Mouse (Mus musculus): Measurements from ENCODE around the gene Tmem41b. TPM values are rescaled to one million over a fixed set of nuclear protein-coding genes. Genes with fewer than 3 reads are reported as not detected.

Gene Tmem41b
- polyA plus RNA-seq, 1 experiment from 2014 or later, result 73.8 TPM

- Histone ChIP-seq H3K9ac (replicated peaks; ENCODE audit: low read depth, low read length) (no peak overlapping the region), H3K9me3 (ENCODE audit: control insufficient read depth, low read length) (no peaks in the 10 kb centered on the region), H3K36me3 (ENCODE audit: control insufficient read depth, insufficient read depth, low read length) (no peaks in the 10 kb centered on the region), H3K27me3 (ENCODE audit: control insufficient read depth, insufficient read depth, low read length) (no peaks in the 10 kb centered on the region), H3K4me3 (ENCODE audit: low read depth, low read length) (no peak overlapping the region), H3K27ac (ENCODE audit: low read depth, low read length) (no peak overlapping the region), H3K4me2 (ENCODE audit: low read depth, low read length) (no peak overlapping the region), H3K4me1 (ENCODE audit: control insufficient read depth, insufficient read depth, low read length) (peaks cover 26% of the 10 kb centered on the region)
- WGBS, result 62% methylated on average over 6 of the region's 6 CpGs
- ATAC-seq (ENCODE audit: low read depth), result no peak
These were observed 31.9 kb downstream of the Tmem41b start for GRCm38 (mm10) chr7:109954622-109955401.

- H3K4me3 ChIP-seq (ENCODE audit: low read depth, low read length), result no peak overlapping the region
- no peak for ATAC-seq (ENCODE audit: low read depth)
- peaks cover 4% of the 10 kb centered on the region; the same call in 1 of the 2 replicates for H3K4me1 ChIP-seq (ENCODE audit: control insufficient read depth, insufficient read depth, low read length)
- no peak overlapping the region for H3K27ac ChIP-seq (ENCODE audit: low read depth, low read length)
- no peaks in the 10 kb centered on the region for H3K27me3 ChIP-seq (ENCODE audit: control insufficient read depth, insufficient read depth, low read length)
- 76% methylated on average over 4 of the region's 4 CpGs for WGBS
- no peak overlapping the region for H3K4me2 ChIP-seq (ENCODE audit: low read depth, low read length)
- H3K9ac ChIP-seq (replicated peaks; ENCODE audit: low read depth, low read length), result no peak overlapping the region
- H3K9me3 ChIP-seq (ENCODE audit: control insufficient read depth, low read length), result no peaks in the 10 kb centered on the region
- no peaks in the 10 kb centered on the region for H3K36me3 ChIP-seq (ENCODE audit: control insufficient read depth, insufficient read depth, low read length)
These were observed 35.4 kb downstream of the Tmem41b start for GRCm38 (mm10) chr7:109951297-109951696.

GRCm38 (mm10) chr7:109944421-109945034 is 42.2 kb downstream of the Tmem41b start:
- Histone ChIP-seq H3K9me3 (ENCODE audit: control insufficient read depth, low read length) (no peaks in the 10 kb centered on the region), H3K9ac (replicated peaks; ENCODE audit: low read depth, low read length) (no peak overlapping the region), H3K27me3 (ENCODE audit: control insufficient read depth, insufficient read depth, low read length) (no peaks in the 10 kb centered on the region), H3K4me2 (ENCODE audit: low read depth, low read length) (no peak overlapping the region), H3K27ac (ENCODE audit: low read depth, low read length) (no peak overlapping the region), H3K36me3 (ENCODE audit: control insufficient read depth, insufficient read depth, low read length) (no peaks in the 10 kb centered on the region), H3K4me3 (ENCODE audit: low read depth, low read length) (no peak overlapping the region), H3K4me1 (ENCODE audit: control insufficient read depth, insufficient read depth, low read length) (0 out of 2 replicates have a peak, but pooled peaks cover 2% of the 10 kb centered on the region)
- no peak for ATAC-seq (ENCODE audit: low read depth)
- 55% methylated on average over 6 of the region's 6 CpGs for WGBS

GRCm38 (mm10) chr7:109929628-109930027 is 57.1 kb downstream of the Tmem41b start:
- H3K36me3 ChIP-seq (ENCODE audit: control insufficient read depth, insufficient read depth, low read length), result peaks cover 19% of the 10 kb centered on the region; the same call in 1 of the 2 replicates
- H3K4me3 ChIP-seq (ENCODE audit: low read depth, low read length), result no peak overlapping the region
- no peak for ATAC-seq (ENCODE audit: low read depth)
- no peaks in the 10 kb centered on the region for H3K9me3 ChIP-seq (ENCODE audit: control insufficient read depth, low read length)
- no peaks in the 10 kb centered on the region for H3K27me3 ChIP-seq (ENCODE audit: control insufficient read depth, insufficient read depth, low read length)
- H3K4me2 ChIP-seq (ENCODE audit: low read depth, low read length), result no peak overlapping the region
- no peak overlapping the region for H3K9ac ChIP-seq (replicated peaks; ENCODE audit: low read depth, low read length)
- H3K4me1 ChIP-seq (ENCODE audit: control insufficient read depth, insufficient read depth, low read length), result 0 out of 2 replicates have a peak, but pooled peaks cover 4% of the 10 kb centered on the region
- no peak overlapping the region for H3K27ac ChIP-seq (ENCODE audit: low read depth, low read length)

GRCm38 (mm10) chr7:109928365-109928764 is 58.4 kb downstream of the Tmem41b start:
- H3K27me3 ChIP-seq (ENCODE audit: control insufficient read depth, insufficient read depth, low read length), result no peaks in the 10 kb centered on the region
- H3K36me3 ChIP-seq (ENCODE audit: control insufficient read depth, insufficient read depth, low read length), result peaks cover 11% of the 10 kb centered on the region; the same call in 1 of the 2 replicates
- no peak overlapping the region for H3K9ac ChIP-seq (replicated peaks; ENCODE audit: low read depth, low read length)
- H3K4me1 ChIP-seq (ENCODE audit: control insufficient read depth, insufficient read depth, low read length), result 0 out of 2 replicates have a peak, but pooled peaks cover 4% of the 10 kb centered on the region
- H3K4me3 ChIP-seq (ENCODE audit: low read depth, low read length), result no peak overlapping the region
- H3K27ac ChIP-seq (ENCODE audit: low read depth, low read length), result no peak overlapping the region
- no peaks in the 10 kb centered on the region for H3K9me3 ChIP-seq (ENCODE audit: control insufficient read depth, low read length)
- no peak overlapping the region for H3K4me2 ChIP-seq (ENCODE audit: low read depth, low read length)
- ATAC-seq (ENCODE audit: low read depth), result no peak
- WGBS, result 87% methylated on average over 6 of the region's 6 CpGs

GRCm38 (mm10) chr7:109924965-109925364 is 61.8 kb downstream of the Tmem41b start:
- Histone ChIP-seq H3K4me2 (ENCODE audit: low read depth, low read length) (no peak overlapping the region), H3K27ac (ENCODE audit: low read depth, low read length) (no peak overlapping the region), H3K27me3 (ENCODE audit: control insufficient read depth, insufficient read depth, low read length) (no peaks in the 10 kb centered on the region), H3K4me3 (ENCODE audit: low read depth, low read length) (no peak overlapping the region), H3K9me3 (ENCODE audit: control insufficient read depth, low read length) (no peaks in the 10 kb centered on the region), H3K4me1 (ENCODE audit: control insufficient read depth, insufficient read depth, low read length) (0 out of 2 replicates have a peak, but pooled peaks cover 4% of the 10 kb centered on the region), H3K36me3 (ENCODE audit: control insufficient read depth, insufficient read depth, low read length) (peaks cover 16% of the 10 kb centered on the region; the same call in 1 of the 2 replicates), H3K9ac (replicated peaks; ENCODE audit: low read depth, low read length) (no peak overlapping the region)
- WGBS, result 77% methylated on average over 2 of the region's 2 CpGs
- no peak for ATAC-seq (ENCODE audit: low read depth)

- no peaks in the 10 kb centered on the region for H3K27me3 ChIP-seq (ENCODE audit: control insufficient read depth, insufficient read depth, low read length)
- H3K36me3 ChIP-seq (ENCODE audit: control insufficient read depth, insufficient read depth, low read length), result peaks cover 23% of the 10 kb centered on the region; the same call in 1 of the 2 replicates
- H3K4me2 ChIP-seq (ENCODE audit: low read depth, low read length), result no peak overlapping the region
- 0 out of 2 replicates have a peak, but pooled peaks cover 4% of the 10 kb centered on the region for H3K4me1 ChIP-seq (ENCODE audit: control insufficient read depth, insufficient read depth, low read length)
- H3K9ac ChIP-seq (replicated peaks; ENCODE audit: low read depth, low read length), result no peak overlapping the region
- 93% methylated on average over 4 of the region's 4 CpGs for WGBS
- H3K4me3 ChIP-seq (ENCODE audit: low read depth, low read length), result no peak overlapping the region
- no peaks in the 10 kb centered on the region for H3K9me3 ChIP-seq (ENCODE audit: control insufficient read depth, low read length)
- no peak for ATAC-seq (ENCODE audit: low read depth)
- H3K27ac ChIP-seq (ENCODE audit: low read depth, low read length), result no peak overlapping the region
These were observed 63.8 kb downstream of the Tmem41b start for GRCm38 (mm10) chr7:109922889-109923288.
